Mouse (Mus musculus) heart, embryonic 14.5 days (tissue): ENCODE results near the gene Dip2c. TPM values are rescaled to one million over a fixed set of nuclear protein-coding genes. Genes with fewer than 3 reads are reported as not detected.
A peak's percentile ranks its signal among the peaks of the same experiment; 100 is the strongest.

Source experiments
- ATAC-seq: fragments of 200-750 bp; cut with Nextera tagmentation; 2 replicates; pipeline ENCODE4 v1.8.0; 2017; ENCODE audit warnings: low read depth, moderate TSS enrichment; ENCODE audit not compliant: insufficient number of reproducible peaks, insufficient read depth, low FRiP score
- H3K27ac ChIP-seq, 2 experiments: fragments of 200-500 bp in 1 of 2; fragments of 300-500 bp in 1 of 2; sonication (generic) in 1 of 2; replicated peaks in 1 of 2; 2 replicates each; pipeline ENCODE4 v1.5.1; 2012 to 2014; ENCODE audit warnings: low read depth in 2 of 2, low read length in 2 of 2, control low read depth in 1 of 2, mild to moderate bottlenecking in 1 of 2, mixed read lengths in 1 of 2; ENCODE audit not compliant: control insufficient read depth in 1 of 2, insufficient read depth in 1 of 2
- H3K27me3 ChIP-seq: fragments of 300-500 bp; sonication (generic); 2 replicates; pipeline ENCODE4 v1.6.1; 2014; ENCODE audit warnings: mild to moderate bottlenecking, low read length, control low read depth; ENCODE audit not compliant: control insufficient read depth, insufficient read depth
- H3K36me3 ChIP-seq: fragments of 300-500 bp; sonication (generic); 2 replicates; pipeline ENCODE4 v1.6.1; 2014; ENCODE audit warnings: mild to moderate bottlenecking, control low read depth, low read length, mixed read lengths; ENCODE audit not compliant: control insufficient read depth, insufficient read depth
- H3K4me1 ChIP-seq, 2 experiments: fragments of 200-500 bp in 1 of 2; fragments of 300-500 bp in 1 of 2; sonication (generic) in 1 of 2; 2 replicates each; pipeline ENCODE4 v1.6.1; 2012 to 2014; ENCODE audit warnings: low read length in 2 of 2, control low read depth in 1 of 2, mixed read lengths in 1 of 2; ENCODE audit not compliant: control insufficient read depth in 2 of 2, insufficient read depth in 2 of 2
- H3K4me2 ChIP-seq: fragments of 300-500 bp; sonication (generic); 2 replicates; pipeline ENCODE4 v1.6.1; 2014; ENCODE audit warnings: mild to moderate bottlenecking, low read length
- H3K4me3 ChIP-seq, 2 experiments: fragments of 200-500 bp in 1 of 2; fragments of 300-500 bp in 1 of 2; sonication (generic) in 1 of 2; 2 replicates each; pipeline ENCODE4 v1.5.1; 2012 to 2014; ENCODE audit warnings: low read length in 2 of 2, mild to moderate bottlenecking in 2 of 2, control low read depth in 1 of 2, low read depth in 1 of 2, moderate library complexity in 1 of 2; ENCODE audit not compliant: control insufficient read depth in 1 of 2, insufficient read depth in 1 of 2
- H3K9ac ChIP-seq: fragments of 300-500 bp; sonication (generic); 2 replicates; pipeline ENCODE4 v1.6.1; 2014; ENCODE audit warnings: mild to moderate bottlenecking, low read length
- H3K9me3 ChIP-seq: fragments of 300-500 bp; sonication (generic); 2 replicates; pipeline ENCODE4 v1.6.1; 2016; ENCODE audit warnings: low read length, control low read depth; ENCODE audit not compliant: control insufficient read depth
- WGBS: fragments of 180-500 bp; shearing (Covaris S2); extraction: QIAGEN DNeasy Blood & Tissue Kit; methylation state at CpG from one replicate; pipeline ENCODE4 v1.1.7; 2014; 5-methylcytosine and 5-hydroxymethylcytosine counted together
- polyA plus RNA-seq: library from polyadenylated mRNA; unstranded; fragments of >200 nt; fragmentation: Nextera tagmentation; extraction: Ambion mirVana; gene quantifications from 2 replicates; pipeline ENCODE4 v1.2.1, GENCODE M21; 2014

Gene Dip2c
- polyA plus RNA-seq, result 11.0 and 11.9 TPM in 2 replicates

GRCm38 (mm10) chr13:9276322-9276855, at the start of gene Dip2c:
TSS of gene Dip2c (plus strand) at chr13:9276528.
- H3K9ac ChIP-seq, result peak within 1 kb of the TSS; percentile 94
- no peaks in the 10 kb centered on the region for H3K36me3 ChIP-seq
- 1% methylated on average over 60 of the region's 67 CpGs for WGBS
- no peaks in the 10 kb centered on the region for H3K9me3 ChIP-seq
- no peaks in the 10 kb centered on the region for H3K27me3 ChIP-seq
- peak within 1 kb of the TSS; percentile 88 for H3K4me2 ChIP-seq
- H3K4me1 ChIP-seq, result peaks cover 0 to 12% of the 10 kb centered on the region in 2 experiments; a peak in 2 of 4 replicates
- H3K4me3 ChIP-seq, result peak within 1 kb of the TSS; percentile 90 to 99
- ATAC-seq, result peak; percentile 85
- peak within 1 kb of the TSS; percentile 93 for H3K27ac ChIP-seq

- Histone ChIP-seq H3K36me3 (no peaks in the 10 kb centered on the region), H3K4me3 (no peak overlapping the region), H3K9me3 (no peaks in the 10 kb centered on the region), H3K27ac (no peak overlapping the region), H3K4me2 (no peak overlapping the region), H3K27me3 (no peaks in the 10 kb centered on the region), H3K4me1 (no peaks in the 10 kb centered on the region; a peak in 1 of 4 replicates), H3K9ac (no peak overlapping the region)
- ATAC-seq, result no peak
- 67% methylated on average over 5 of the region's 5 CpGs for WGBS
These were observed 49.2 kb upstream of the Dip2c start for GRCm38 (mm10) chr13:9227078-9227477.

- no peak for ATAC-seq
- H3K9me3 ChIP-seq, result no peaks in the 10 kb centered on the region
- no peak overlapping the region for H3K9ac ChIP-seq
- H3K27me3 ChIP-seq, result no peaks in the 10 kb centered on the region
- no peak overlapping the region for H3K4me3 ChIP-seq
- H3K36me3 ChIP-seq, result no peaks in the 10 kb centered on the region
- no peak overlapping the region for H3K4me2 ChIP-seq
- H3K27ac ChIP-seq, result no peak overlapping the region
- 68% methylated on average over 7 of the region's 7 CpGs for WGBS
- no peaks in the 10 kb centered on the region; a peak in 1 of 4 replicates for H3K4me1 ChIP-seq
These were observed 38.8 kb upstream of the Dip2c start for GRCm38 (mm10) chr13:9237495-9237894.

DNA sequence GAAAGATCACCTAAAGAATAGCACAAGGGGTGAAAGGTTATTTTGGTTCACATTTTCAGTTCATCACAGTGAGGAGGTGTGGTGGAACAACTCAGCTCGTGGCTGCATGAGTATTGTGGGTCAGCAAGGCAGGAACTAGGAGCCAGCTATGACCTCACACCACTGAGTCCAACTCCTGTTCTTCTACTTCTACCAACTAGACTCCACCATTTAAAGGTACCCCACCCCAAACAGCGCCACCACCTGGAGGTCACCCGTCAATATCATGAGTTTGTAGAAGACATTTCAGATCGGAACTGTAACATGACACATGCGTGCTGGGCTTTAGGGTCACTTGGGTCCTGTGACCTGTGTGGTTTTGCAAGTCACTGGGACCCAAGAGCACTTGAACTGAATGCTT, 37.2 kb upstream of the Dip2c start:
- no peaks in the 10 kb centered on the region for H3K9me3 ChIP-seq

GRCm38 (mm10) chr13:9239631-9240236, 36.6 kb upstream of the Dip2c start:
- WGBS, result 88% methylated on average over 12 of the region's 12 CpGs
- Histone ChIP-seq H3K9ac (no peak overlapping the region), H3K27ac (no peak overlapping the region), H3K27me3 (no peaks in the 10 kb centered on the region), H3K4me3 (no peak overlapping the region), H3K4me2 (no peak overlapping the region), H3K9me3 (no peaks in the 10 kb centered on the region), H3K4me1 (no peaks in the 10 kb centered on the region; a peak in 1 of 4 replicates), H3K36me3 (no peaks in the 10 kb centered on the region)
- ATAC-seq, result no peak

More for the DNA sequence above, 37.2 kb upstream of the Dip2c start:
- Histone ChIP-seq H3K9ac (no peak overlapping the region), H3K4me3 (no peak overlapping the region), H3K36me3 (no peaks in the 10 kb centered on the region), H3K27ac (no peak overlapping the region), H3K4me1 (no peaks in the 10 kb centered on the region; a peak in 1 of 4 replicates), H3K4me2 (no peak overlapping the region), H3K27me3 (no peaks in the 10 kb centered on the region)
- WGBS, result 86% methylated on average over 5 of the region's 5 CpGs
- ATAC-seq, result no peak

GRCm38 (mm10) chr13:9261748-9262147, 14.6 kb upstream of the Dip2c start:
- Histone ChIP-seq H3K36me3 (no peaks in the 10 kb centered on the region), H3K9ac (no peak overlapping the region), H3K4me3 (no peak overlapping the region), H3K4me2 (no peak overlapping the region), H3K27me3 (no peaks in the 10 kb centered on the region), H3K9me3 (no peaks in the 10 kb centered on the region), H3K27ac (no peak overlapping the region), H3K4me1 (no peaks in the 10 kb centered on the region)
- no peak for ATAC-seq
- WGBS, result 51% methylated on average over 4 of the region's 4 CpGs

- no peaks in the 10 kb centered on the region for H3K36me3 ChIP-seq
- H3K4me3 ChIP-seq, result no peak overlapping the region
- no peak overlapping the region for H3K27ac ChIP-seq
- no peak overlapping the region for H3K9ac ChIP-seq
- H3K27me3 ChIP-seq, result no peaks in the 10 kb centered on the region
- no peaks in the 10 kb centered on the region for H3K9me3 ChIP-seq
- H3K4me2 ChIP-seq, result no peak overlapping the region
- H3K4me1 ChIP-seq, result no peaks in the 10 kb centered on the region
- WGBS, result 79% methylated on average over 5 of the region's 5 CpGs
- ATAC-seq, result no peak
These were observed 10.8 kb upstream of the Dip2c start for GRCm38 (mm10) chr13:9265516-9265915.
